In the genomic region with DNA sequence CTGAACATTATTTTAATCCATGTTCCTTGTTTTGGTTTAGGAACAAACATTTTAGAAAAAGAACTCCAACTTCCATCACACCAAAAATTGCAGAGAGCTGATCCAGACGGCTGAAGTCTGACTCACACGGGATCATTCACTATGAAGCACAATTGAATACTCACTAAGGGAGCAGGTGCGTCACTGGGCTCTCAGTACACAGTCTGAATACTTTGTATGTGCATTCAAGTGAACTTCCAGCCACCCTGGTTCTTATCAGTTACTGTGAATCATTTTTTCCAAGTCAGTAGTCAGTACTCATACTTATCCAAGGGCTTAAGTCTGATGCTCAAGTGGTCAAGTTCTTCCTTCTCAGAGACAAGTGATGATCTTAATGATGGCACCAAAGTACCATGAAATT, we compare ENCODE assay signal across 27 mouse cellular contexts.
"Had no signal": no experiment of that assay in that cellular context is flagged by ENCODE, and none has a peak within 500 bp of the region (broad histone marks: within the 10 kb centered on the region; RNA-seq: fewer than 3 reads in every experiment).

No protein-coding gene starts in this region.

- ATAC-seq: forebrain, embryonic 13.5 days; forebrain, embryonic 14.5 days; forebrain, embryonic 15.5 days; forebrain, embryonic 16.5 days; forebrain, postnatal 0 days had no signal

- H3K4me2 ChIP-seq: embryonic facial prominence, embryonic 12.5 days; embryonic facial prominence, embryonic 13.5 days; embryonic facial prominence, embryonic 15.5 days; forebrain, embryonic 12.5 days; forebrain, embryonic 13.5 days; forebrain, embryonic 15.5 days had no signal

- H3K9me3 ChIP-seq: embryonic facial prominence, embryonic 10.5 days; embryonic facial prominence, embryonic 12.5 days; embryonic facial prominence, embryonic 13.5 days; embryonic facial prominence, embryonic 15.5 days; forebrain, embryonic 10.5 days; forebrain, embryonic 12.5 days; forebrain, embryonic 13.5 days; forebrain, embryonic 15.5 days; heart, embryonic 10.5 days had no signal

- H3K27me3 ChIP-seq: embryonic facial prominence, embryonic 12.5 days; embryonic facial prominence, embryonic 13.5 days; embryonic facial prominence, embryonic 15.5 days; forebrain, embryonic 12.5 days; forebrain, embryonic 13.5 days; forebrain, embryonic 15.5 days had no signal

- H3K9ac ChIP-seq: embryonic facial prominence, embryonic 12.5 days; embryonic facial prominence, embryonic 13.5 days; embryonic facial prominence, embryonic 15.5 days; forebrain, embryonic 12.5 days; forebrain, embryonic 13.5 days; forebrain, embryonic 15.5 days; forebrain, postnatal 0 days had no signal

- H3K36me3 ChIP-seq: embryonic facial prominence, embryonic 10.5 days; embryonic facial prominence, embryonic 12.5 days; embryonic facial prominence, embryonic 13.5 days; embryonic facial prominence, embryonic 15.5 days; forebrain, embryonic 10.5 days; forebrain, embryonic 12.5 days; forebrain, embryonic 15.5 days; heart, embryonic 10.5 days had no signal

- H3K27ac ChIP-seq: embryonic facial prominence, embryonic 10.5 days; embryonic facial prominence, embryonic 12.5 days; embryonic facial prominence, embryonic 13.5 days; embryonic facial prominence, embryonic 15.5 days; forebrain, embryonic 10.5 days; forebrain, embryonic 12.5 days; forebrain, embryonic 13.5 days; forebrain, embryonic 15.5 days; gastrocnemius, adult 2 months; heart, adult 2 months; heart, embryonic 10.5 days had no signal

- H3K4me1 ChIP-seq: embryonic facial prominence, embryonic 10.5 days; embryonic facial prominence, embryonic 12.5 days; embryonic facial prominence, embryonic 13.5 days; embryonic facial prominence, embryonic 15.5 days; forebrain, embryonic 10.5 days; forebrain, embryonic 12.5 days; forebrain, embryonic 13.5 days; forebrain, embryonic 15.5 days had no signal

- DNase-seq: cerebellum, adult 9-11 months; cerebellum, postnatal 10 days; cerebellum, postnatal 14 days; cerebellum, postnatal 25 days; cerebellum, postnatal 36 days; embryo, embryonic 11 days; forebrain, postnatal 0 days; gastrocnemius, adult 2 months; gastrocnemius, postnatal 10 days; gastrocnemius, postnatal 14 days; gastrocnemius, postnatal 25 days; gastrocnemius, postnatal 36 days; heart, adult 11 months; heart, adult 18-20 months; heart, adult 2 months had no signal

- H3K4me3 ChIP-seq: embryonic facial prominence, embryonic 10.5 days; embryonic facial prominence, embryonic 12.5 days; embryonic facial prominence, embryonic 13.5 days; embryonic facial prominence, embryonic 15.5 days; erythroblast, embryonic 14.5 days; forebrain, embryonic 10.5 days; forebrain, embryonic 12.5 days; forebrain, embryonic 13.5 days; forebrain, embryonic 15.5 days; gastrocnemius, adult 2 months; heart, adult 2 months; heart, embryonic 10.5 days had no signal
